Mouse (Mus musculus): ENCODE data around the gene Ube2cbp.

The Ube2cbp gene

GRCm38 (mm10) chr9:86464151-86465105, at the start of gene Ube2cbp:
Gene Ube2cbp, minus strand, starts transcription at chr9:86464950.
- peak; percentile 71 to 89 for DNase-seq (ENCODE audit: low spot score in 2 of 2)

DNA sequence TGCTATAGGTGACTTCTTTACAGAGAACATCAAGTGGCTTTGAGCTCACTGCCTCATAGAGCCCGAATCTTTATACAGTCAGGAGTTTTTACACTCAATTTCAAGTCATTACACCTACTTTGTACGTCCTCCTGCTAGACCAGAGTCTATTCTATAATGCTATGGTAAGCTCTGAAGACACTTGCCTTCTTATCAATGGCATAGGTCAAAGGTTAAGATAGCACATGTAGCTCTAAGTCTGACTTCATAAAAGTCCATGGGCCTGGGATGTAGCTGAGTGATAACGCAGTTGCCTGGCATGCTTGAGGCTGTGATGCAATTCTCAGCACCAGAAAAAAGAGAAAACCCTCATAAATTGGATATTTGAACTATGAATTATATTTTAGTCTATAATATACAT, 49.6 kb upstream of the Ube2cbp start:
- no peak for DNase-seq (ENCODE audit: low spot score in 2 of 2)

DNA sequence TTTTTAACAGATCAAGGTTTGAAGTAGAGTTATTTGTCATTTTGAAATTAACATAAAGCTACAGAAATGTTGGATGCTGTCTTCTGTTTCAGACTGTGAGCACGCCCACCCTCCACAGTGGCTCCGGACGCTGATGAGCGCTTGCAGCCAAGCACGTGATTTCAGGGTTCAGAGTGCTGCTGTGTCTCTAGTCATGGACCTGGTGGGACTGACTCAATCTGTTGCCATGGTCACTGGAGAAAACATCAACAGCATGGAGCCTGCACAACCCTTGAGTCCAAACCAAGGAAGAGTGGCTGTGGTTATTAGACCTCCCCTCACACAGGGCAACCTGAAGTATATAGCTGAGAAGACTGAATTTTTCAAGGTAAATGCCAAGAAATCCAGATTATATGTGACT, 49.0 kb upstream of the Ube2cbp start:
- no peak for DNase-seq (ENCODE audit: low spot score in 2 of 2)

GRCm38 (mm10) chr9:86507437-86507836, 42.7 kb upstream of the Ube2cbp start:
- no peak for DNase-seq (ENCODE audit: low spot score in 2 of 2)

DNA sequence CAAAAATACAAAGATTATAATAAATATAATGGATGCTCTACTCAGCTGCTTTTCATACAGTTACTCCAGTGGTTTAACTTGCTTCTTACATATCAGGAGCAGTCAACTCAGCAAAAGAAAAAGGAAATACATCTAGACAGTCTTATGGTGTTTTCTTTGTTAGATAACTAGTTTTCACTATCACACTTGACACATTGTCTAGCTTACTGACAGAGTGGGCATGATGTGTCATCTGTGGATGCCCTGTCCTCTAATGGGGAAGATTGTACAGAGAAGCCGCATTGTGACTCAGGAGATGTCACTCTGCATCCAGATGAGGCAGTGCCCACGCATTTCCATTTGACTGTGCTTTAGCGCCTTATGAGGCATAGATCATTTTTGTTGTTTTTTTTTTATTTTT, 34.3 kb upstream of the Ube2cbp start:
- DNase-seq (ENCODE audit: low spot score in 2 of 2), result no peak

GRCm38 (mm10) chr9:86496261-86496660, 31.5 kb upstream of the Ube2cbp start:
- no peak for DNase-seq (ENCODE audit: low spot score in 2 of 2)

DNA sequence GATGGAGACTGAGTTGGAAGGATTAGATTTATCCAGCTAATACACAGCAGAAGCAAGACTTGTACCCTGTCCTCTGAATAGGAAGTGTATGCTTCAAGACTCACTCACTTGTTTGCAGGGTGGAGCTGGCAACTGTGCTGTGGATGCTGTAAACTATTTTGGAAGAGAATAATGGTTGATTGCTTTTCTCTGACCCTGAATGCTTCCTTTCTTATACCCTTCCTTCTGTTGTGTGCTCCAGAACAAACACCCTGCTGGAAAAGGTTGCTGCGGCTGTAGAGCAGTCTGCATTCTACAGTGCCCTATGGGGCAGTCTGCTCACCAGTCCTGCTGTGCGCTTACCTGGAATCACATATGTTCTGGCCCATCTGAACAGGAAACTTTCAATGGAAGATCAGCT, 27.0 kb upstream of the Ube2cbp start:
- no peak for DNase-seq (ENCODE audit: low spot score in 2 of 2)

DNA sequence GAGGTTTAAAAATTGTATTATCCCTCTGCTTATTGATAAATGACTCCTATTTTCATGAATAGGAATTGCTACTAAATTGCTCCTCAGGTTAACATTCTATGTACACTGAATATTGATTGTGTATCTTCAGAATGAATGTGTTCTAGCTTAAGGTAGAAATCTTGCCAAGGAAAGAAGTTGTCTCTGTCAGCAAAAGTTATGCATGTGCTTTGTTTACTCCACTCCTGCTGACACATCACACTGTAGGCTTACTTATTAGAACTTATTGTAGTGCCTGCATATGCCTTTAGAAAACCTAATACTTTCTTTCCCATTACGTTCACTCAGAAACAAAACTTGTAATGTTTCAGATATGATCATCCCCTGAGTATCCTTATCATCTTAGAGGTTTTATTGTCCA, 17.5 kb upstream of the Ube2cbp start:
- DNase-seq (ENCODE audit: low spot score in 2 of 2), result no peak

GRCm38 (mm10) chr9:86478414-86479093, 13.8 kb upstream of the Ube2cbp start:
- DNase-seq (ENCODE audit: low spot score in 2 of 2), result no peak

- no peak for DNase-seq (ENCODE audit: low spot score in 2 of 2)
These were observed 12.0 kb upstream of the Ube2cbp start for GRCm38 (mm10) chr9:86476763-86477162.

DNA sequence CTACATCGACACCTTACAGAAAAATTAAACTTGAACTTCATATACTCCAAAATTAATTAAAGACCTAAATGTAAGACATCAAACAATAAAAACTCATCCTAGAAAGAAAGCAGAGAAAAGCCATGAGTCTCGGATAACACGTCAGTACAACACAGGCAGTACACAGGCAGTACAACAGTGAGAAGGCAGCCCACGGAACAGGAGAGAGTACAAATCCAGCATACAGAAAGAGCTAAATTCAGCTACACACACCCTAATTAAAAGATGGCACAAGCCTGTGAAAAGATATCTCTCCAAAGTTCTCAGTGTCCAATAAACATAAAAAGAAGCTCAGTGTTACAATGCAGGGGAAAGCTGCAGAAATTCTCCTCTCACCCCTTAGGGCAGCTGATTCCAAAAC, 11.2 kb upstream of the Ube2cbp start:
- no peak for DNase-seq (ENCODE audit: low spot score in 2 of 2)

DNA sequence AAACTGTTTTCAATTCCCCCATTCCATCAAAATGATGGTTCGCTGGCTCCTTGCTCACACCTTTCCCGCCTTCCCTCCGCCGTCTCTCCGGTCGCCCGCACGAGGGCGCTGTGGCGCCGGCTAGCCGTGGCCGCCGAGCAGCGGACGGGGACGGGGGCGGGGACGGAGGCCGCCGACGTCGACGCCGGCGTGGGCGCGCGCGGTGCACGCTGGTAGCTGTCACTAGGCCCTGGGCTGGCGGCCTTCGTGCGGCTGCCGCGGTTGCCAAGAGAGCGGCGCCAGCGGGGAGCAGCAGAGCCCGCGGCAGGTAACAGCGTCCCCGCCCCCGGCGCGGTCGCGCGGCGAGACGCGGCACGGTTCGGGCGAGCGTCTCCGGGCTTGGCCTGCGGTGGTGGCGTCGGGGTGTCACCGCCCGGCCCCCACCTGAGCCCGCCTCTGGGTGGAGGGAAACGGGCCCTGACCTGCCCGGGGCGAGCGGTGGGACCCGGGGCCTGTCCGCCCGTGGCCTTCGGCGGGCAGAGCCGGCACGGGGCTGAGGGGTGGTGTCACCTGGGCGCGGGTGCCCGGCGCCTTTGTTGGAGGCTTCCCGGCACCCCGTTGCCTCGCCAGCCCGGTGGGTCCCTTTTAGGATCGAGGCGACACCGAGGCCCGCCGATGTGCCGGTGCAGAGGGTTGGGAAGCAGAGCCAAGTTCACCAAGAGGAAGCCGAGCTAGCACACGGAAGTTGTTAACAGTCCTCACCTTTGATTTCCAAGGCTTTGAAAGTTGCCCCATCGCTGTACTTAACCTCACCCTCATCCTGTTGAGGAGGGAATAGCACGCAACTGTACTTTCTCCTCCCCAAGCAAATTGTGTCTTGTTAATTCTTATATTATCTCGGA, 2.5 kb upstream of the Ube2cbp start, which contains the start of gene Dop1a:
Dop1a (plus strand) TSS at position 165 of the 881 bp plus-strand sequence.
- peak; percentile 87 to 93 for DNase-seq (ENCODE audit: low spot score in 2 of 2)

DNA sequence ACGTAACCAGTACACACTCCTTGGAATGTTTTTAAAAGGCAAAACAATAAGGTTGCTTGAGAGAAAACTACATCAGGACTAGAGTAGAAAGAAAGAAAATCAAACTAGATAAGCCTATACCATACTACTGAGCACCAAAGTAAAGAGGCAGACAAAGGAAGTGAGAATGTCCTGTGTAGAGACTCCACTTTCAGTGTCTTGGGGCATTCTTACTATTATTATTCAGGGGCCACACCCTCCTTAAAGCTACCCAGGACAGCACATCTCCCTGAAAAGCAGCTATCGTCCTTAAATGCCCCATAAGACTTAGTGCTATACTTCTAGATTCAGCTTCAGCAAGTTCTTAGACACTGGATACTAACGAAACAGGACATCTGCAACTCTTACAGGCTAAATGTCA, 11.1 kb downstream of the Ube2cbp start:
- no peak for DNase-seq (ENCODE audit: low spot score in 2 of 2)

DNA sequence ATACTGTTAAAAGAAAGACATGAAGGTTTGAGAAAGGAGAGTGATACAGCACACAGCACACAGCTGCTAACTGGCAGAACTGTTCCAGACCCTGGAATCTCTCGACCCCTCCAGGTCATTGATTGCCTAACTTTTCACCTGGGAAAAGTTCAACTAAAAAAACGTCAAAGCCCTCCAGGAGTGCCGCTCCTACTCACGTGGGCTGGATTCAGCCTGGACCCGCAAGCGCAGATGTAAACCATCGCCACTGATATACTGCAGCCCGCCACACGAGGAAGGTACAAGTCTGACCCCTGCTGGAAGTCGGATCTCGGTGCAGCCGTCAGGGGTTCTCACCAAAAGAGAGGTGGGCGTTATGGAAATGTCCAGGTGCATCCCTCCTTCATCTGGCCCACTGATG, 13.1 kb downstream of the Ube2cbp start:
- peak; percentile 29 to 58 for DNase-seq (ENCODE audit: low spot score in 2 of 2)

- DNase-seq (ENCODE audit: low spot score in 2 of 2), result no peak
These were observed 13.7 kb downstream of the Ube2cbp start for GRCm38 (mm10) chr9:86451094-86451493.

GRCm38 (mm10) chr9:86449581-86449980, 15.2 kb downstream of the Ube2cbp start:
- DNase-seq (ENCODE audit: low spot score in 2 of 2), result peak; percentile 40 to 76

DNA sequence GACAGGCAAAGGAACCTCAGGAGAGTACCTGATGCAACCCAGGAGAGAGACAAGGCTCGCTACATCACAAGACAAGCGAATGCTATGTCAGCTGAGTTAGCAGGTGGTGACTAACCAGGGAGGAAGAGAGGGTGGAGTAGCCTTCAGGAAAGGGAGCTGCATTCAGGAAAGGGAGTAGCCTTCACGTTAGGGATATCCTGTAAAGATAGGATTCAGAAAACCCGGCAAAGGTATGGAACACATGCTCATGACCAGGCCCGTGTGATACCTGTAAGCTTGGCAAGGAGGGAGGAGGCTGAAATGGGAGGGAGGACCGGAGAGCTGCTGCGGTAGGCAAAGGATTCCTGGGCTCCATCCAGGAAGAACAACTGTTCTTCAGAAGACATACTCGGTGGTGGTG, 17.3 kb downstream of the Ube2cbp start:
- DNase-seq (ENCODE audit: low spot score in 2 of 2), result no peak

- no peak for DNase-seq (ENCODE audit: low spot score in 2 of 2)
These were observed 17.9 kb downstream of the Ube2cbp start for GRCm38 (mm10) chr9:86446847-86447246.

GRCm38 (mm10) chr9:86442248-86442647, 22.5 kb downstream of the Ube2cbp start:
- no peak for DNase-seq (ENCODE audit: low spot score in 2 of 2)

- DNase-seq (ENCODE audit: low spot score in 2 of 2), result no peak
These were observed 26.3 kb downstream of the Ube2cbp start for GRCm38 (mm10) chr9:86438337-86439009.

DNA sequence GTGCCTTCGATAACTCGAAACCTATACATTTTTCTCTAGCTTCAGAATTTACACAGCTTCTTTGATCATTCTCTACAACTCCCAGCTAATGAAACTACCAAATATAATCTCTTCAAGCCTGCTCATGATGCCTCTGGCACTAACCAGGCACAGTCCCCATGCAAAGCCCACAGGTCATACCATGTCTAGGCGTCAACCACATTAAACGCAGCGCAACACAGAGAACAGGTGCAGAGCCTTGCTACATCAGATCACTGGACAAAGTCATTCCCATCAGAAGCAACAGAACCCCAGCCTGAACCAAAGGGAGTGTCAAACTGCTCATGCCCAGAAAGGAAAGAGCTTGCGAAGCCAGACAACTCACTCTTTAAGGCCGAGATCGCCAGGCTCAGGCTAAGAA, 28.1 kb downstream of the Ube2cbp start:
- no peak for DNase-seq (ENCODE audit: low spot score in 2 of 2)
